Mouse (Mus musculus) kidney, adult 11 months (tissue): Measurements from ENCODE around the gene Cirbp.
A peak's percentile ranks its signal among the peaks of the same experiment; 100 is the strongest.
"Not testable (repeated sequence)": the region's sequence is repeated elsewhere in the genome, so short reads cannot be mapped to it uniquely, and the experiment has no call there.

Experiments used
- DNase-seq: peaks from one replicate; pipeline ENCODE4 v3.0.0; 2022

Cirbp gene

DNA sequence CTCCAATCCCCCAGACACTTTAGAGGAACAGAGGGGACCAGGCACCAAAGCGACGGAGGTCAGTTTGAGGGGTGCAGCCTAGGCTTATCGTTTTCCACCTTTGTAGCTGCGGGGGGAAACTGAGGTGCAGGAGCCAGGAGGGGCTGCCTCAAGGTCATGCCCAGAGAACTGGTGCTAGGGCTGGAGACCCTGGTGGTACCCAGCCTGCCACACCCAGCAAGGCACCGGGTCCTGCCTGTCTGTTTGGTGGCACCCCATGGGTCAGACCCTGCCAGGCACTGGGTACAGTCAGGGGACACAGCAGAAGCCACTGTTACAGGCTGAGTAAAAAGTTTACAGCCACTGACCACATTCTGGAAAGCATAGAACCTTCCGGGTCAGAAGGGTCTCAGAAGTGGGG, 14.5 kb downstream of the Cirbp start:
- DNase-seq, result no peak

- DNase-seq, result no peak
Observed at GRCm38 (mm10) chr10:80180823-80181222, 15.0 kb downstream of the Cirbp start.

DNA sequence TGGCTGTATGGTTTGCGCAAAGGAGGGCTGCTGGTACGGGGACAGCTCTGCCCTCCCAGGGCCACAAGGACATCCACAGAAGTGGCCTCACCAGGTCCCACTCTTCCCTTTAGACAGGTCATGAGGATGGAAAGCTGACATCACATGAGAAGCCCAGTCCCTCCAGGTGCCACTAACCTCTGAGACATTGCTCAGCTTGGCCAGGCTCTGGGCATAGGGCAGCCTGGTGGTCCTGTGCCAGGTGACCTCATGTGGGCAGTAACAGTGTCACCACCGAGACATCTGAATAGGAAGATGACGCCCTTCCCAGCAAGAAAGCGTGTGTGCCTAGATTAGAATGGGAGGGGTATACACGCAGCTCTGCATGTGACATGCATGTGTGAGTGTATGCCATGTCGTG, 16.8 kb downstream of the Cirbp start:
- DNase-seq, result no peak

DNA sequence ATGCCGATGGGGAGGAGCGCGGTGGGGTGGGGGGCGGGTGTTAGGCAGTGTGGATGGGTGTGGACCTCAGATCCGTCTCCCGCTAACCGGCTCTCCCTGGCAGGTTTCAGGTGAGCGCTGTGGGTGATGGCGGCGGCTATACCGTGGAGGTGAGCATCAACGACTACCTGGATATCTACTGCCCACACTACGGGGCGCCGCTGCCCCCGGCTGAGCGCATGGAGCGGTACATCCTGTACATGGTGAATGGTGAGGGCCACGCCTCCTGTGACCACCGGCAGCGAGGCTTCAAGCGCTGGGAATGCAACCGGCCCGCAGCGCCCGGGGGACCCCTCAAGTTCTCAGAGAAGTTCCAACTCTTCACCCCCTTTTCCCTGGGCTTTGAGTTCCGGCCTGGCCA, 20.9 kb downstream of the Cirbp start:
- no peak for DNase-seq

- no peak for DNase-seq
Observed at GRCm38 (mm10) chr10:80187739-80188138, 22.0 kb downstream of the Cirbp start.

- no peak for DNase-seq
Observed at GRCm38 (mm10) chr10:80188453-80189024, 22.8 kb downstream of the Cirbp start.

DNA sequence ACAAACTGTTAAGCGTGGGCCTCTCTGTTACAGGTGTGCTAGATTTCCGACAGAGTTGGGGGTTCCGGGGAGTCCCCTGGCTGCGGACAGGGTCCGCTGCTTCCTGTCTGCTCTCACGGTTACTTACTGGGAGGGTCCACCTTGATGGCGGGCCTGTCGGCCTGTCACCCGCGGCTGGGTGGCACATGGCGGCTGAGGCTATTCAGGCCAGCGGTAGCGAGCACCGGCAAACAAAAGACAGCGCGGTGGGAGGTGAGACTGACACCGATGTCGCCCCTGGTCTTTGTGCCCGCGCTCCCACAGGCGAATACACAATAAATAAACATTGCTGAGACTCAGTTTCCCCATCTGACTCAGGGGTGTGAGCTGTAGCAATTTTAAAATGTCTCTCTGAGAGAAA, 24.2 kb downstream of the Cirbp start:
- no peak for DNase-seq

DNA sequence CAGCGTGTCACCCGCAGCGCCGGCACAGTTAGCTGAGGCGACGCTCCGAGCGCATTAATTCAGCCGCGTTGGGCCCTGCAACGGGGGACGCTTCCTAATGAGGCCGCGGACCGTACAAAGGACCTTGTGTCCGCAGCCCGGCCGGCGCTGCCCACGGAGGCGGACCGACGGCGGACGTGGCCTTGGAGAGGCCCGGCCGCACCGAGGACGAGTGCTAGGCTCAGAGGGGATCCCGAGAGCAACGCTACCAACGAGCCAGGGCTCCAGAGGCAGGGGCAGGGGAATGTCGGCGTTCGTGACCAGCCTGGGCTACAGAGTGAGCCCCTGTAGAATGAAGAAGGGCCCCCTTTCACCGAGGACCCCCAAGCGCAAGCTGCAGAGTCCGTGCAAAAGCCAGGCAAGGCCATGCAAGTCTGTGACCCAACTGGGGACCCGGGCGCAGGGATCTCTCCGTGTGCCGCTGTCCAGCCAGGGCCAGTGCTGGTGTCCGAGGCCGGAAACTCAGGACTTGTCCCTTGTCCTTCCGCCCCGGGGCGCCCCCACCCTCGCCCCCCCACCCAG, 24.8 kb downstream of the Cirbp start:
- no peak for DNase-seq

GRCm38 (mm10) chr10:80193976-80194375, 28.2 kb downstream of the Cirbp start:
- no peak for DNase-seq

GRCm38 (mm10) chr10:80194441-80194840, 28.7 kb downstream of the Cirbp start:
- DNase-seq, result no peak

DNA sequence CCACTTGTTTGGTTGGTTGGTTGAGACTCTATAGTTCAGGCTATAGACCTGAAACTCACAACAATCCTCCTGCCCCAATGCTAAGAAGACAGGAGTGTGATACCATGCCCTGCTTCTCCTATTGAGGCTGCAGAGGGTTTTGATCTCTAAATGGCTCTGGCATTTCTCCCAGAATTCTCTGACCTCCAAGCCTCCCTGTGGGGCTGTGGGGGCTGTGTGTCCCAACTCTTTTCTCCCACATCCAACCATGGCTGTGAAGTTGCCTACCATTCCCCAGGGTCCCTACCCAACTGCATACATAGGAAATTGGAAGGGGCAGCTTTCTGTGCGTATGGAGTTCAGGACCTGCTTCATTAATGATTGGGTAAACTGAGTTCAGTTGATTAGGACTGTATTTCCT, 30.4 kb downstream of the Cirbp start:
- DNase-seq, result no peak

GRCm38 (mm10) chr10:80196778-80197581, 31.2 kb downstream of the Cirbp start:
- DNase-seq, result no peak

- peak; percentile 79 for DNase-seq
Observed at GRCm38 (mm10) chr10:80199440-80200008, 33.7 kb downstream of the Cirbp start.

GRCm38 (mm10) chr10:80200485-80200884, 34.7 kb downstream of the Cirbp start:
- DNase-seq, result no peak

- no peak for DNase-seq
Observed at GRCm38 (mm10) chr10:80204055-80204454, 38.3 kb downstream of the Cirbp start.

GRCm38 (mm10) chr10:80207201-80207600, 41.4 kb downstream of the Cirbp start:
- no peak for DNase-seq

DNA sequence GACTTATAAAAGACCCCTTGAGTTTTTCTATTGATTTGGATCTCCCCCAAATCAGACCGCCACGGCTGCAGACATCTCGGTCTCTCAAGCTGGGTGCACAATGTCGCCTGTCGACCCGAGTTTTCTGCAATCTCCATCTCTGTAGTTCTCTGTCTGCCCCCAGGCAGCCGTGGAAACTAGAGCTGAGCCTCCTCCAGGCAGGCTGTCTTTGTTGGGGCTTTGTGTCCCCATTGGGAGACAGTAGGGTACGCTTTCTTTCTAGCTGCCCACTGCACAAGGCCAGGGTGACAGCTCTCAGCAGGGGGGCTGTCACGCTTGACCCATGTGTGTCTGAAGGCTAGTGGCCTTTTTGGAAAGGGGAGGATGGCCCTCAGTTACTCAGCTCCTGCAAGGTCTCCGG, 41.9 kb downstream of the Cirbp start:
- DNase-seq, result no peak

DNA sequence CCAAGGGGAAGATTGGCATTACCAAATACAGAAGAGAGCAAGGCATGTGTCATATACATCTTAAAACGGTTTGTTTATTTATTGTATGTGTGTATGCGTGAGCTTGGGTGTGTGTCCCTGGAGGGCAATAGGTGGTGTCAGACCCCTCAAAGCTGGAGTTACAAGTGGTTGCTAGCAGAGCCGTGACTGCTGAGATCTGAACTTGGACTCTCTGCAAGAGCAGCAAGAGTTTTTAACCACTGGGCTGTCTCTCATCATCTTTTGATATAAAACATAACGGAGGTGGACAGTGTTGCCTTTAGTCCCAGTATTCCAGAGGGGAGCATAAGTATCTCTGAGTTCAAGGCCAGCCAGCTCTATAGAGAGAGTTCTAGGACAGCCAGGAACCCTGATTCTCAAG, 42.5 kb downstream of the Cirbp start:
- DNase-seq, result no peak

DNA sequence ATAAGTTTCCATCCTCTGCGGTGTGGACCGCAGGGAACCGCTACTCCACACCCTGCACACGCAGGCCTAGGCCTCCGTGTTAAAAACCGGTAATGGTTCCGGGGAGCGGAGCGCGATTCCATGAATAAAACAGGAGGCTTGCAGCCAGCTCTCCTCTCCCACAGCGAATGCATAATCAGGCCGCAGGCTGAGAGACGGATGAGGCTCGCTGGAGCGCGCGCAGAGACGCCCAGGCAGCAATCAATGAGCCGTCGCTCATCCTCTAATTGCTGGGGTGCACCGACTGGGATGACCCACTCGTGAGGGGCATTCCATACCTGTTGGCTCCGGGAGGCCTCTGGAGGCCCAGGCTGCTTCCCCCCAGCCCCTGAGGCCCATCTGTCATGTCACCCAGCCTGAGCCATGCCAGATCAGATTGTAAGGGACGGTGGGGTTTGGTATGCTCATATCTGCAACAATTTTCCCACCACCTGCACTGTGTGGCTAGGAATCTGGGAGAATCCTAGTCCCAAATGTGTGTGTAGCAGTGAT, 43.1 kb downstream of the Cirbp start:
- no peak for DNase-seq

DNA sequence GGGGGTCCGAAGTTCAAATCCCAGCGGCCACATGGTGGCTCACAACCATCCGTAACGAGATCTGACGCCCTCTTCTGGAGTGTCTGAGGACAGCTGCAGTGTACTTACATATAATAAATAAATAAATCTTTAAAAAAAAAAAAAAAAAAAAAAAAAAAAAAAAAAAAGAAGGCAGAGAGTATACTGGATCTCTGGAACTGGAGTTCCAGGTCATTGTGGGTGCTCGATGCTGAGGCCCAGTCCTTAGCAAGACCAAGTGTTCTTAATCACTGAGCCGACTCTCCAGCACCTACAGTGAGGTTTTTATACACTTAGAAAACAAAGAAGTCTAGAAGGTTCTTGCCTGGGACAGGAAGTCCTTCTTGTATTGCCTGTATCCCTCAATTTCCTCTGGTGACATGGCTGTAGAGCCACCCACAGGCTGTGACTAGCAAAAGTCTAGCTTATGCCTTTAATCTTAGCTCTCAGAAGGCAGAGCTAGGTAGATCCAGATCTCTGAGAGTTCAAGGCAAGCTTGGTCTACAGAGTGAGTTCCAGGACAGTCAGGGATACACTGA, 45.8 kb downstream of the Cirbp start:
- not testable (repeated sequence) for DNase-seq

- no peak for DNase-seq
Observed at GRCm38 (mm10) chr10:80215048-80215772, 49.4 kb downstream of the Cirbp start.

GRCm38 (mm10) chr10:80220676-80221075, 54.9 kb downstream of the Cirbp start:
- DNase-seq, result no peak
